Mouse (Mus musculus): ENCODE results near the gene Pitpnm2. TPM values are rescaled to one million over a fixed set of nuclear protein-coding genes. Genes with fewer than 3 reads are reported as not detected.
A peak's percentile ranks its signal among the peaks of the same experiment; 100 is the strongest.
"Not testable (repeated sequence)": the region's sequence is repeated elsewhere in the genome, so short reads cannot be mapped to it uniquely, and the experiment has no call there.

The Pitpnm2 gene
- total RNA-seq (2021) (10 to 100 TPM; 40.1 TPM), polyA plus RNA-seq (2012; rRNA removed) (34.9 and 37.7 TPM in 2 replicates)
- long read RNA-seq, partial matches to known transcripts, result 1 of 13 reads
- long read RNA-seq, other reads (novel, unspliced or antisense), result 12 of 13 reads

DNA sequence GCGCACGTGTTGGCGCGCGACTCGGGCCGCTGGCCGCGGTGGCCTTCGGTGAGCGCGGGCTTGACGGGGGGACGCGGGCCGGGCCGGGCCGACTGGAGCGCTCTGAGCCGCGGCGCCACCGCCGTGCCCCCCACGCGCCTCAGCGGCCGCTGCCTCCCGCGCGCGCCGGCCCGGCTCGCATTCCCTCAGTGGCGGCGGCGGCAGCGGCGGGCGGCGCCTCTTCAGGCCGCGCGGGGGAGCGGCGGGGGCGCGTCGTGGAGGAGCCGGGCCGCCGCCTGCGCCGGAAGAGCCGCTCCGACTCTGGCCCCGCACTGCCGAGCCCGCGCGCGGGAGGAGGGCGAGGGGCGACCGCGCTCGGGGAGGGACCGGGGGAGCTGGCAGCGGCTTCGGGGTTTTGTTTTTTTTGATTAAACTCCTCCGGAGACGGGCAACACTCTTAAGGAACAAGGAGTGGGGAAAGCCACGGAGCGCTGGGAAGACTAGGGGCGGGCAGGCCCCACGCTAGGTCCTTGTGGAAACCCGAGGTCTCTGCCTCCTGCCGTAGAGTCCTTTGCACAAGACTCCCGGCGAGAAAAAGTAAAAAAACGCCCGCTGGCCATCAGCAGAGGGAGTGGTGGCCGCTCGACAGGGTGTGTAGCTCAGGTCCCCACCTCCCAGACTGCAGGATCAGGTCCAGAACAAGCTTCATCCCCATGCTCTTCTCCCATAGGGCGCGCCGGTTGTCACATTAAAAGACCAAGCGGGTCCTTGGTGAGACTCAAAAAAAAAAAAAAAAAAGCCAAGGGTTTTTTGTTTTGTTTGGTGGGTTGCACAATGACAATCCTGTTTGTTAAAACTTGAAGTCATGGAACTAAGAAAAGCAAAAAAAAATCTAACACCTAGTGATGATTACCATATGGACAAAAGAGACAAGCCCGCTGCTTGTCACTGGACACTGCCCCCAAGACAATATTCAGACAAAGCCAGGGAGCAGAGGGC is at the start of gene Pitpnm2:
Gene Pitpnm2, minus strand, starts transcription at position 147 of the 978 bp plus-strand sequence.
- Histone ChIP-seq H3K4me3 (peak within 1 kb of the TSS; percentile 77), H3K27me3 (ENCODE audit: control insufficient read depth, insufficient read depth, low read length) (no peaks in the 10 kb centered on the region), H3K4me1 (ENCODE audit: control insufficient read depth, insufficient read depth, low read length) (peaks cover 6% of the 10 kb centered on the region), H3K9ac (ENCODE audit: low read depth, low read length) (peak within 1 kb of the TSS; percentile 93), H3K36me3 (ENCODE audit: control insufficient read depth, insufficient read depth, low read length) (no peaks in the 10 kb centered on the region; the same call in 1 of the 2 replicates), H3K27ac (peak within 1 kb of the TSS; percentile 94), H3K79me2 (replicated peaks; ENCODE audit: control insufficient read depth, insufficient read depth, low read length) (no peaks in the 10 kb centered on the region)
- TF ChIP-seq EP300 (IDR thresholded peaks at IDR 0.05; ENCODE audit: insufficient read depth, low read depth, low read length) (no peak), CTCF (IDR thresholded peaks at IDR 0.05) (peak; percentile 29), POLR2A (IDR thresholded peaks at IDR 0.05; ENCODE audit: insufficient read depth, low read depth, low read length) (0 out of 2 replicates have a peak, but pooled peaks have one; percentile 37)
- WGBS, result 3% methylated on average over 89 of the region's 90 CpGs
- DNase-seq, result peak; percentile 77 to 82
- intact Hi-C loops (cut with DNase I), result loop anchor here (2.0 to 5.0 kb wide), 5 partner anchors 31 to 138 kb away; partner anchors contain the start of gene Ogfod2

- not testable (repeated sequence) for H3K36me3 ChIP-seq (ENCODE audit: control insufficient read depth, insufficient read depth, low read length); H3K79me2 ChIP-seq (replicated peaks; ENCODE audit: control insufficient read depth, insufficient read depth, low read length); DNase-seq; H3K27ac ChIP-seq; H3K4me1 ChIP-seq (ENCODE audit: control insufficient read depth, insufficient read depth, low read length); H3K9ac ChIP-seq (ENCODE audit: low read depth, low read length); H3K4me3 ChIP-seq; H3K27me3 ChIP-seq (ENCODE audit: control insufficient read depth, insufficient read depth, low read length)
- WGBS, result 43% methylated on average over 4 of the region's 4 CpGs
- TF ChIP-seq CTCF (IDR thresholded peaks at IDR 0.05), result peak; percentile 74
- intact Hi-C loops (cut with DNase I), result loop anchor here (1.0 to 5.0 kb wide), 2 partner anchors 47 to 137 kb away; no protein-coding TSS in a partner anchor
These were observed 49.7 kb upstream of the Pitpnm2 start for GRCm38 (mm10) chr5:124299307-124299706.

GRCm38 (mm10) chr5:124296475-124296874 is 46.9 kb upstream of the Pitpnm2 start:
- WGBS, result 82% methylated on average over 4 of the region's 4 CpGs

DNA sequence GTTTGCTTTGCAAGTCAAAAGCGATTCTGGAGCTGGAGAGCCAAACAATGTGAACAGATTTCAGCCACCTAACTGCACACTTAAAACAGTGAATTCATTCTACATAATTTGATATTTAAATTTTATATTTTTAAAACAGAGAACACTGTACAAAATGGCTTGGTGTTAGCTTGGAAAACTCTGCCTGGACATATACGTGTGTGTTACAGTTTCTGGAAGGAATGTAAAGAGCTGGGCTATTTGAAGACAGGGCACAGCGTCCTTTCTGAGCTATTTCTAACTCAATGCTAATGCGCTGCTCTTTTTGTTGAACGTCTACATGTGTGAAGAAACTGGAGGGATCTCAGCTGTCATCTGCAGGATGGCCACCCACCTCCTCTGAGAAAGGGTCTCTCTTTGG is 44.4 kb upstream of the Pitpnm2 start:
- no peaks in the 10 kb centered on the region for H3K79me2 ChIP-seq (replicated peaks; ENCODE audit: control insufficient read depth, insufficient read depth, low read length)
- intact Hi-C loops (cut with DNase I), result no loop called here
- no peaks in the 10 kb centered on the region for H3K4me1 ChIP-seq (ENCODE audit: control insufficient read depth, insufficient read depth, low read length)
- H3K4me3 ChIP-seq, result no peak overlapping the region
- no peak overlapping the region for H3K27ac ChIP-seq
- no peaks in the 10 kb centered on the region for H3K36me3 ChIP-seq (ENCODE audit: control insufficient read depth, insufficient read depth, low read length)
- no peak overlapping the region for H3K9ac ChIP-seq (ENCODE audit: low read depth, low read length)
- H3K27me3 ChIP-seq (ENCODE audit: control insufficient read depth, insufficient read depth, low read length), result no peaks in the 10 kb centered on the region
- TF ChIP-seq POLR2A (IDR thresholded peaks at IDR 0.05; ENCODE audit: insufficient read depth, low read depth, low read length), result no peak
- TF ChIP-seq EP300 (IDR thresholded peaks at IDR 0.05; ENCODE audit: insufficient read depth, low read depth, low read length), result no peak
- no peak for TF ChIP-seq CTCF (IDR thresholded peaks at IDR 0.05)
- WGBS, result 82% methylated on average over 5 of the region's 5 CpGs
- no peak for DNase-seq

More at GRCm38 (mm10) chr5:124296475-124296874, 46.9 kb upstream of the Pitpnm2 start:
- no peak overlapping the region for H3K9ac ChIP-seq (ENCODE audit: low read depth, low read length)
- intact Hi-C loops (cut with DNase I), result loop anchor here (5.0 kb wide), 1 partner anchor 44 kb away; no protein-coding TSS in a partner anchor
- no peak overlapping the region for H3K4me3 ChIP-seq
- no peaks in the 10 kb centered on the region for H3K79me2 ChIP-seq (replicated peaks; ENCODE audit: control insufficient read depth, insufficient read depth, low read length)
- no peak for DNase-seq
- H3K27ac ChIP-seq, result no peak overlapping the region
- H3K36me3 ChIP-seq (ENCODE audit: control insufficient read depth, insufficient read depth, low read length), result no peaks in the 10 kb centered on the region
- H3K4me1 ChIP-seq (ENCODE audit: control insufficient read depth, insufficient read depth, low read length), result no peaks in the 10 kb centered on the region
- TF ChIP-seq CTCF (IDR thresholded peaks at IDR 0.05), result no peak
- TF ChIP-seq POLR2A (IDR thresholded peaks at IDR 0.05; ENCODE audit: insufficient read depth, low read depth, low read length), result no peak
- no peak for TF ChIP-seq EP300 (IDR thresholded peaks at IDR 0.05; ENCODE audit: insufficient read depth, low read depth, low read length)
- no peaks in the 10 kb centered on the region for H3K27me3 ChIP-seq (ENCODE audit: control insufficient read depth, insufficient read depth, low read length)

DNA sequence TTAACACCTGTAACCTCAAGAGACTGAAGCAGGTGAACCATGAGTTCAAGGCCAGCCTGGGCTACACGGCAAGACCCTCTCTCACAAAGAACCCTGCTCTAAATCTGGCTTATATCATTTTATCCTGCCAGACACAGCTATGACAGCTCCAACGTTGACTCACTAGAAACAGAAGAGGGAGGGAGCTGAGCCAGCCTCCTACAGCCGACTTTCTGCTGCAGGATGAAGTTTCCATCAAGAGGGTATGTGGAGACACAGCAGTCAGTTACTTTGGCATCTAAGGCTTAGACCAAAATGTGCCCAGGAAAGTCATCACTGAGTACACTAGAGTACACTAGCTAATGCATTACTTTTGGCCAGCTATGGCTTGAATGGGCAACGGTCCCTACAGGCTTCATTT is 40.7 kb upstream of the Pitpnm2 start:
- Histone ChIP-seq H3K27ac (no peak overlapping the region), H3K4me3 (no peak overlapping the region), H3K27me3 (ENCODE audit: control insufficient read depth, insufficient read depth, low read length) (no peaks in the 10 kb centered on the region), H3K79me2 (replicated peaks; ENCODE audit: control insufficient read depth, insufficient read depth, low read length) (no peaks in the 10 kb centered on the region), H3K4me1 (ENCODE audit: control insufficient read depth, insufficient read depth, low read length) (no peaks in the 10 kb centered on the region), H3K9ac (ENCODE audit: low read depth, low read length) (no peak overlapping the region), H3K36me3 (ENCODE audit: control insufficient read depth, insufficient read depth, low read length) (no peaks in the 10 kb centered on the region)
- DNase-seq, result no peak
- intact Hi-C loops (cut with DNase I), result no loop called here
- 79% methylated on average over 4 of the region's 4 CpGs for WGBS
- TF ChIP-seq CTCF (IDR thresholded peaks at IDR 0.05), result no peak
- no peak for TF ChIP-seq EP300 (IDR thresholded peaks at IDR 0.05; ENCODE audit: insufficient read depth, low read depth, low read length)
- TF ChIP-seq POLR2A (IDR thresholded peaks at IDR 0.05; ENCODE audit: insufficient read depth, low read depth, low read length), result no peak
